Mouse (Mus musculus): ENCODE measurements around the gene Cxcl10.

Cxcl10 gene

GRCm38 (mm10) chr5:92321631-92322400, 26.9 kb downstream of the Cxcl10 start:
- DNase-seq (ENCODE audit: low read depth, low spot score): no peak

- no peak for DNase-seq (ENCODE audit: low read depth, low spot score)
Measured at GRCm38 (mm10) chr5:92318596-92318995, 30.1 kb downstream of the Cxcl10 start.

DNA sequence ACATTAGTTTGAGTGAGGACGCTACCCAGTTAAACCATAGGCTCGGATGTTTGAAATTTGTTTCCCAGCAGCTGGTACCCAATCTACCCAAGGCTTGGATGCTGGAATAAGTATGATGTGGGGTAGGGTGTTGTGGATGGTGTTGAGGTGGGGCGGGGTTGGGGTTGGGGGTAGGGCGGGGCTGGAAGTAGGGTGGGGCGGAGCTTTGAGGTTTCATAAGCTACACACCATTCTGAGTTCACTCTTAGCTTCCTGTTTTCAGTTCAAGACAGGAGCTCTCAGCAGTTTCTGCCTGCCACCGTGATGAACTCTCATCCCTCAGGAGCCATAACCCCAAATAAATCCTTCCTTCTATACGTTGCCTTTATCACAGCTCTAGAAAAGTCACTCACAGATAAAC, 30.6 kb downstream of the Cxcl10 start:
- DNase-seq (ENCODE audit: low read depth, low spot score): no peak

- no peak for DNase-seq (ENCODE audit: low read depth, low spot score)
Measured at GRCm38 (mm10) chr5:92313776-92314175, 34.9 kb downstream of the Cxcl10 start.

GRCm38 (mm10) chr5:92312046-92312715, 36.5 kb downstream of the Cxcl10 start:
- DNase-seq (ENCODE audit: low read depth, low spot score): peak; percentile 86

- DNase-seq (ENCODE audit: low read depth, low spot score): peak; percentile 96
Measured at GRCm38 (mm10) chr5:92309681-92310511, 38.8 kb downstream of the Cxcl10 start, which contains the start of gene Sdad1. Sdad1 (minus strand) TSS chr5:92310479.

- DNase-seq (ENCODE audit: low read depth, low spot score): no peak
Measured at GRCm38 (mm10) chr5:92304291-92304690, 44.4 kb downstream of the Cxcl10 start.

- DNase-seq (ENCODE audit: low read depth, low spot score): no peak
Measured at GRCm38 (mm10) chr5:92302149-92302840, 46.4 kb downstream of the Cxcl10 start.
